Mouse (Mus musculus) adrenal gland, postnatal 36 days (tissue): ENCODE results near the gene Fbxo46. TPM values are rescaled to one million over a fixed set of nuclear protein-coding genes. Genes with fewer than 3 reads are reported as not detected.
"Not testable (repeated sequence)": the region's sequence is repeated elsewhere in the genome, so short reads cannot be mapped to it uniquely, and the experiment has no call there.

ENCODE experiments used
- DNase-seq, 2 experiments: peaks; one replicate each; pipeline ENCODE4 v3.0.0; 2021; ENCODE audit warnings: mixed read lengths in 1 of 2
- long read RNA-seq, 2 experiments: library from polyadenylated mRNA; stranded (forward); transcript quantifications; one replicate each; pipeline ENCODE4 v2.0.0; 2021; ENCODE audit warnings: borderline sequencing depth in 2 of 2
- total RNA-seq, 2 experiments: library from RNA; stranded (reverse); gene quantifications; 2 replicates each; pipeline ENCODE4 v1.2.3; 2021

Gene Fbxo46
- 10 to 100 TPM; 11.5 to 13.1 TPM for total RNA-seq
- long read RNA-seq, experiment 1, full-length matches to known transcripts, result 8 of 14 reads
- long read RNA-seq, experiment 1, partial matches to known transcripts, result 0 of 14 reads
- long read RNA-seq, experiment 1, other reads (novel, unspliced or antisense), result 6 of 14 reads
- long read RNA-seq, experiment 2, full-length matches to known transcripts, result 4 of 7 reads
- long read RNA-seq, experiment 2, partial matches to known transcripts, result 0 of 7 reads
- long read RNA-seq, experiment 2, other reads (novel, unspliced or antisense), result 3 of 7 reads

- peak; percentile 93 for DNase-seq
These were observed at the start of gene Fbxo46 for GRCm38 (mm10) chr7:19119631-19120429. Gene Fbxo46 (plus strand): TSS chr7:19119859.

- not testable (repeated sequence) for DNase-seq
These were observed 48.6 kb upstream of the Fbxo46 start for GRCm38 (mm10) chr7:19071024-19071423.

- DNase-seq, result no peak
These were observed 46.2 kb upstream of the Fbxo46 start for GRCm38 (mm10) chr7:19073504-19073903.

- DNase-seq, result no peak
These were observed 45.2 kb upstream of the Fbxo46 start for GRCm38 (mm10) chr7:19074494-19074893.

- DNase-seq, result no peak
These were observed 44.4 kb upstream of the Fbxo46 start for GRCm38 (mm10) chr7:19075231-19075630.

GRCm38 (mm10) chr7:19075723-19076585 lies 43.7 kb upstream of the Fbxo46 start, which contains the start of gene Dmwd:
Gene Dmwd (plus strand): TSS chr7:19076227.
- peak; percentile 95 to 96 for DNase-seq

- DNase-seq, result peak in 1 of 2 experiments; percentile 57
These were observed 43.1 kb upstream of the Fbxo46 start for GRCm38 (mm10) chr7:19076586-19076991.

- DNase-seq, result peak in 1 of 2 experiments; percentile 47
These were observed 41.9 kb upstream of the Fbxo46 start for GRCm38 (mm10) chr7:19077761-19078160.

- DNase-seq, result no peak
These were observed 40.9 kb upstream of the Fbxo46 start for GRCm38 (mm10) chr7:19078732-19079131.

GRCm38 (mm10) chr7:19080451-19080950 lies 39.2 kb upstream of the Fbxo46 start:
- no peak for DNase-seq

GRCm38 (mm10) chr7:19082171-19082570 lies 37.5 kb upstream of the Fbxo46 start:
- DNase-seq, result peak in 1 of 2 experiments; percentile 63

GRCm38 (mm10) chr7:19083096-19083495 lies 36.6 kb upstream of the Fbxo46 start:
- DNase-seq, result peak; percentile 34 to 67

- DNase-seq, result peak; percentile 67 to 80
These were observed 36.0 kb upstream of the Fbxo46 start, which contains the start of gene Dmpk for GRCm38 (mm10) chr7:19083701-19084100. Gene Dmpk (plus strand): TSS chr7:19083849.

- peak; percentile 61 to 62 for DNase-seq
These were observed 35.3 kb upstream of the Fbxo46 start for GRCm38 (mm10) chr7:19084277-19084771.

GRCm38 (mm10) chr7:19084921-19085473 lies 34.7 kb upstream of the Fbxo46 start:
- DNase-seq, result peak in 1 of 2 experiments; percentile 55

- DNase-seq, result no peak
These were observed 34.2 kb upstream of the Fbxo46 start for GRCm38 (mm10) chr7:19085495-19085894.

GRCm38 (mm10) chr7:19086042-19086441 lies 33.6 kb upstream of the Fbxo46 start:
- DNase-seq, result peak; percentile 87 to 89

- no peak for DNase-seq
These were observed 32.9 kb upstream of the Fbxo46 start for GRCm38 (mm10) chr7:19086760-19087159.

GRCm38 (mm10) chr7:19088813-19089212 lies 30.8 kb upstream of the Fbxo46 start:
- peak; percentile 66 to 85 for DNase-seq

- no peak for DNase-seq
These were observed 27.7 kb upstream of the Fbxo46 start for GRCm38 (mm10) chr7:19091913-19092312.
